Mouse (Mus musculus) kidney, postnatal 10 days (tissue): Measurements from ENCODE around the gene Dpyd.

Experiments used
- DNase-seq: peaks from one replicate; pipeline ENCODE4 v3.0.0; 2021; ENCODE audit warnings: mixed read lengths

Gene Dpyd

DNA sequence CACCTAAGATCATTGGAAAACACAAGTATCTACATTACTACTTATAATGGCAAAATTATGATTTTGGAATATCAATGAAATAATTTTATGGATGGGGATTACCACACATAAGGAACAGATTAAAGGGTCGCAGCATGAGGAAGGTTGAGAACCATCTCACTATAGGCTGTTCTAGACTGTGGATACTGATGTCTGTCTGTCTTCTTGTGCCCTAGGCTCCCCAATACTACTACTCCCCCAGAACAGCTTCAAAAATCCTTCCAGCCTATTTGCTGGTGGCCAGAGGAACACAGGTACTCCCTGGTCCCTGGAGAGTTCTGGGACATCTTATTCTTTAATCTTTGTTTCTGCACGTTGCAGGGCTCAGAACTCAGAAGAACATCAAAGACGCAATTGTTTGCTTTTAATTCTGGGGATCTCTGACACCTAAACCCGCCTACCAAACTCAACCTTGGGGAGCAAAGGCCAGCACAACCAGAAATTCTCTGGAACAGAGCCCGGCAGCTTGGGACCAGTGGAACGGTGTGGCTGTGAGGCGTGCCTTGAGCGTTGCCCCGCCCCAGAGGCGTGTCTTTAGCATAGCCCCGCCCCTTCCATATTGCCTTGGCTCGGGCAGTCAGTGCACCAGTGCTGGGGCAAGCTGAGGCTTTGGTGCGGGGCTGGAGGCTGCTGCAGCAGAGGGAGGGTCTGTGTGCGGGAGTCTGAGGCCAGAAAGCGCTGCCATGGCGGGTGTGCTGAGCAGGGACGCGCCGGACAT, at the start of gene Dpyd:
Gene Dpyd (plus strand): TSS at position 576 of the 757 bp plus-strand sequence.
- DNase-seq, result peak; percentile 90

DNA sequence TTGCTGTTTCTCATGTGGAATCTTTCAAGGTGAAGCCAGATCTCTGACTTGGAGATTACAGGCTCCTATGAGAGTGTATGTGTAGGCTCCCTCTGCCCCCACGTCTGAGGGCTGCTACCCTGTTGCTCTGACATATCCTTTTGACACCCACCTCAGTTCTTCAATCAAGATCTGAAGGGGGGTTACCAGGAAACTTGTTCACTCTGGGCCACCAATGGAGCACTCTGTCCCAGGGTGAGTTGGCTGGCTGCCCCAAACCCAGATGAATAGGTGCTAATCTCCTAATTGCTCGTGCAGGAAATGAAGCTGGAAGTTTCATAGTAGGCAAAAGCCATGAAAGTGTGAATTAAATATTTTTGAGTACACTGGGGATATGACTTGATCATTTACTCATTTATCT, 24.3 kb upstream of the Dpyd start:
- no peak for DNase-seq

DNA sequence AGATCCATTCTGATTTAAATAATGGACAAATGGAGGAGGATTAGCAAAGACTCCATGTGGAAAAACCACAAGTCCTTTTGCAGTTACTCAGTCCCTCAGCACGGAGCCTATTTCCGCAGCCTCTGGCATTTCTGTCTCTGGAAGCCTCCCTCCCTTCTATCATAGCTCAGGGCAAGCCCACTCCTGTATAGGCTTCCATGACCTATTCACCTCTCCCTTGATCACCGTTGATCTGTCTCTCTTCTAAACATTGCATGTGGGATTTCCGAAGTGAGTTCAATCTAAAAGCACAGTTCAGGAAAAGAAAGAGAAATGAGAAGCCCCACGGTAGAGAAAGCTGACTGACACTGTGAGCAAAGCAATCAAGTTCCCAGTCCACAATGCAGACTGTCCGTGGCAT, 20.2 kb upstream of the Dpyd start:
- no peak for DNase-seq

DNA sequence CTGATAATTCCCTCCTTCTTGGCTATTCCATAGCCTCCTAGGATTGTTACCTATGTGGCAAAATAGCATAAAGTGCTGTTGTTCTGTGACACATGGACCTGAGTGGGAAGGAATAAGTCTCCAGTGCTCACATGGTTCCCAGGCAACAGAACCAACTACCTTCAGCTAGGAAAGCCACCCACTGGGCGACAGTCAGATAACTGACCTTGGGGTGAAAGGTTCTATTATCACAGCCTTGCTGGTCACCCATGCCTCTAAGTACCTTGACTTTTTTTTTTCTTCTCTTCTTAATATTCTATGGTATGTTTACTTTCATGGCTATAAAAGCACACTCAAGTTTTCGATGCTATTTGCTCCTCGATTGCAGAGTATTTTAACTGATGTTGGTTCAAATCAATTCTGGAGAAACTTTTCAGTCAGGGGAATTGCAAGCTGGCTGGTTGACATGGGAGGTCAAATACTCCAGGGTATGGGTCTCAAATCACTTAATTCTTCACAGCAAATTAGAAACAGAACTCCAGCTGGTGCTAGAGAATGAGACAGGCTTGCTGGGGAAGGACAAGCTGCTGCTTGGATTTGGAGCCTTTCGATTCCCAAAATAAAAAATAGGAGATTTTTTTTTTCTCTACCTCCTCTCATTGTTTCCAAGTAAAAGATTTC, 14.2 kb upstream of the Dpyd start:
- no peak for DNase-seq

- DNase-seq, result no peak
Observed at GRCm38 (mm10) chr3:118557605-118558004, 4.3 kb upstream of the Dpyd start.

DNA sequence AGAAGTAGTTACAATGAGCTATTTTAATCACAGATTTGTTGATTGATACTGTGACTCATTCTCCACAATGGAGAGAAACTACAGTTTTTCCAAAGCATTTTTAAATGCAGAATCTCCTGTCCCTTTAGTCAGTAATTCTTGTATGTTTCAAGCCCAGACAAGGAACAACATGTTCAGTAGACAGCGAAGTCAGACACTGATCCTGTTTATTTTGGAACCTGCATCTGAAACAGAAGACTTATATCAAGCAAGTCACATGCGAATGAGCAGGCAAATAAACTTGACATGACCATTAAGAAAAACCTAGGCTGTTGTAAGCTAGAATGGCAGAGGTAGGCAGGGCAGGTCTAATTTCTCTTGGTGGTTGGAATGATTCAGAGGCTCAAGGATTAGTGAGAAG, 2.0 kb upstream of the Dpyd start:
- DNase-seq, result no peak

DNA sequence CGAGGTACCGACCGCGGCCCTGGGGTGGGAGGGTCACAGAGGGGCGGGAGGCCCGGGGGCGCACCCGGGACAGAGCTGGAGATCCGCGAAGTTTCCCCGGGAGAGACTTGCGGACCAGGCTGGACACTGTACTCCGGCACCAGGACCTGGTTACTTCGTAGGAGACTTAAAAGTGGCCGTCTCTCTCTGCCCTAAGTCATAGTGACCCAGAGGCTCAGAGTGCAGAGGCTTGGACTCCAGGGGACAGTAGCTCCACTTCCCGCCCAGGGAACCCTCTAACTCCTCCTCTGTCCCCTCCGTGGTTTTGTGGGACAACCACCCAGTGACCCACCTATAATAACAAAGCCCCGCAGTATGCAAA, 362 bp downstream of the Dpyd start:
- no peak for DNase-seq

DNA sequence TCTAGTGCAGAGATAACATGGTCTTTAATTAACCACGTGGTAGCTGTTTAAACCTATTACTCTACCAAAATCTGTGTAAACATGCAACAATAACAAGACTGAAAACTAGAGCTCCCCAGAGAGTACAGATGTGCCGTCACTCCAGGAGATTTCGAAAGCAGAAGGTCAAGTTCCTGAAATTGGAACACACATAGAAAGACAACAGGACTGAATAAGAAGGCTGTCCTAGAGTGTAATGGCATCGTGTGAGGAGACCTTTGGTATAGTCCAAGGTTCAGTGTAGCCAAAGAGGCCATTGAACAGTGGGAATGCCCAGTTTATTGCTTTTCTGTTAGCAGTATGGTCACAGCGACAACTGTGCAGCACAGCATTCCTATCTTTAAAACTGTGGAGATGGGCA, 4.8 kb downstream of the Dpyd start:
- DNase-seq, result no peak

GRCm38 (mm10) chr3:118570197-118570596, 8.3 kb downstream of the Dpyd start:
- DNase-seq, result no peak

DNA sequence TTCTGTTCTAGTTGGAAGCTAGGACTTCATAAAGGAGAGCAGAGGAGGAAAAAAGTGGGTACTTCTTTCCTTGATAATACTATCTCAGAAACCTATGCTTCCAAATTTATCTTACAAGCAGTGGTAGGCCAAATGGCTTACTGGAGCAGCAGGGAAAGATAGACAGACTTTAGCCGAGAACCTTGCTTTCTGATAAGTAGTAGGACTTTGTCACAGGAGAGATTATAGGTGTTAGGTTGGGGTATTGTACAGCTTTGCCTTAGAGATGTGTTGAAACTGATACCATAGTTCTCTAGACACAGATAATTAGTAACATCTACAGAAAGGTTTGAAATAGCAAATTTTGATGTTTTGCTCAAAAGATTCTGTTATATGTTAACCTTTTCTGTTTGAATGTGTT, 28.6 kb downstream of the Dpyd start:
- no peak for DNase-seq

GRCm38 (mm10) chr3:118594864-118595263, 32.9 kb downstream of the Dpyd start:
- no peak for DNase-seq

GRCm38 (mm10) chr3:118595693-118596092, 33.8 kb downstream of the Dpyd start:
- no peak for DNase-seq

DNA sequence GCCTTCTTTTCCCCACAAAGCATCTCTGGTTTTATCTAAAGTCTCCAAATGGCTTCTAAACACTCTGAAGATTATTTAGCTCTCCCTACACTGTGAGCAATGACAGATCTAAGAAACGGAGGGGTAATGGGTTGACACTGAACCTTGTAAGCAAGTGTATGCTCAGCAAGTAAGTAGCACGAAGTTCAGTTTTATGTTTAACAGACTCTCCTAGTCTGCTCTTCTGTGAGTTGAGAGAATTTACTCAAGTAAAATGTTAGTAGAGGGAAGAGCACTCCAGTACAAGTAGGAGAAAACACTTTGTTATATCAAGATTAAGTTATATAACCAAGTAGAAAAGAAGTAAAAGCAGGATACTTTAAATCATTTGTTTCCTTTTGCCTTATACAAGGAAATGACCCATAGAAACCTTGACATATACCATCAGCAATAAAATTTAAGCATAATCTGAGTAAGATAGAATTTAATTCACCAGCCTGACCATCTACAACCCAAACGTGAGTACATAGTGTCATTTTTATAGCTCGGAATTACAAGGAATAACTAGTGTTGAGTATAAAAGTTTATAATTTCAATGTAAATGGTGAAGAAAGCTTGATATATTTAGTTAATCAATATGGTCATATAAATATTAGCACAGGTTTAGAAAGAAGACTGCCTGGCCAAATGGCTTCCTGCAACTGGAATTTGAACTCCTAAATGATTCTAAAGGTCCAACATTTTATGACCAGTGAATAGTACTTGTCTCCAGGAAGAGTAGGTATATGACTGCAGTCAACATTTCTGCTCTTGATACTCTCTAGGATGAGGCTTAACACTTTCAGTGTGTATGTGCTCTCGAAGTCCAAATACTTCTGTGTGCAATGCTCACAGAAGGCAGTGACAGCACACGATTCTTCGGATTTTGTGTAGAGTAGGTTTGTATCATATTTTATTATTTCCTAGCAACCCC, 40.0 kb downstream of the Dpyd start:
- DNase-seq, result no peak

DNA sequence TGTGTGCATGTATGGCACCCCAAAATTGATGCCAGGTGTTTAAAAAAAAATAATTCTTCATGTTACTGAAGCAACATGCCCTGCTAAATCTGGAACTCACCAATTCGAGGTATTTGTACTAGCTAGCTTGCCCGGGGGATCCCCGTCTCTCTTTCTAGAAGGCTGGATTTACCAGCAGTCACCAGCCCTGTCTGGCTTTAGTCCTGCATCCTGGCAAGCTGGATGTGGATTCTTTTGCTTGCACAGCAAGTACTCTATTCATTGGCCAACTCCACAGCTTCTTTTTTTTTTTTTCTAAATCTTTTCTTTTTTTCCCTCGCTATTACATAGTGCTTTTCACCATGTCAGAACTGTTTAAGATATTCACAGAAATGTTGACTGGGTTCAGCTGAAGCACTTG, 46.8 kb downstream of the Dpyd start:
- no peak for DNase-seq

DNA sequence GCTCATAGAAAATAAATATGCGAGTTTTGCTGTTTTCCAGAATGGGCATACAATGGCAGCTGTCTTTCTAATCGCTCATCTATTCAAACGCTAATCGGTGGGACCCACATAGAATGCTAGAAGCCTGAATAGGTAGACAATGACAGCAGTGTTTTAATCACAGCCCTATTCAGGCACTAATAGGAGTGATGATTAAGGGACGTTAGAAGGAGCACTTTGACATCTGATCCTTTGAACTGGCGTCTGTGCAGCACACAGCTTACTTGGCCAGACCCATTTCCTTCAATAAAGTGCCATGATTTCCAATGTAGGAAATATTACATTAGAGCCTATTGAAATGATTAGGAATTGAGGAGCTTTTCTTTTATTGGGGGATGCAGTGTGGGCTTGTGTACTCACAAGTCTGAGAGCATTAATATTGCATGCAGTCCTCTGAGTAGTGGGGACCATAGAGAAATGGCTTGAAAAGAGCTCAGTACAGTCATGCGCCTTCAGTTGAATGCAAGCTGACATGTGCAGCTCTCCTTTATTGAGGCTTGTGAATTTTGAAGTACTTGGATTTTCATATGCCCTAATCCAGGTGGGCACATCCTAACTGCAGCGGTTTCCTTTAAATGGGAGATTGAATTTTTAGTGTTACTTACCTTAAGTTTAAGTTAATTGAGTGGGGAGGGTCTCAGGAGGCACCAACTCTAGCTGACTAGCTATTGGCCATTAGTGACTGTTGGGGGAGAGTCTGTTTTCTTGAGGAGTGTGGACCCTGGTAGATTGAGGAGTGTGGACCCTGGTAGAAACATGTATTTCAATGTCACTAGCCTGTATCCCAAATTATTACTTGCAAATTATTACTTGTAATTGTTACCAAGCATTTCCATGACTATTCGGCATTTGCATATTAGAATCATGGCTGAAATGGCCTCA, 64.8 kb downstream of the Dpyd start:
- no peak for DNase-seq

- DNase-seq, result no peak
Observed at GRCm38 (mm10) chr3:118629737-118630136, 67.8 kb downstream of the Dpyd start.

GRCm38 (mm10) chr3:118646024-118646570, 84.2 kb downstream of the Dpyd start:
- DNase-seq, result no peak

DNA sequence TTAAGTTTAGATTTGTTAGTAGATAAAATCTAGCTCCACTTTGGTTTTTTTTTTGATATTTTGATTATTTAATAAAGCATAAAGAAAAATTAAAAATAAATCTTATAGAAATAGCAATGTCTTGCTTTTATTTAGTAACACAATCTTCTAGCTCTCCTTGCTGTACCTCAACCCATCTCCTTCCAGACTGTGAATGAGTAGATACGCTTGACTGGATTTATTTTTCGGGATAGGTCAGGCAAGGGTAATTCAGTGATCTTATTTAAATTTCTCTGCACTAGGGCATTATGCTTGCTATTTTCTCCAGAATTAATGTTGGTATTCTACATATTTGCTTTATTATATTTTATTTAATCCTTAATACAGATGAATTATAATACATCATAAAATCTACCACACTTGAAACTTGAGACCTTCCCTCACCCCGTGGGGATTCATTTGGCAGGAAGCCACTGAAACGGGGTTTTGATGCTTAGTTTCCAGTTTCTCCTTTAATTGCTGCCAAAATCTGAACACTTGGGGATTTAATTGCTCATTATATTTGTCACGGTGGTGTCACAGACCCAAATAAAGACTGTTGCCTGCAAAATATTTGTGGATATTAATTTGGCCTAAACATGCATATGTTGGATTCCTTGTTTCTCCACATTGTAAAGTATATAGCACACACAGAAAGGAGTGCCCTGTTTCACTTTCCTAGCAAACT, 102.2 kb downstream of the Dpyd start:
- peak; percentile 64 for DNase-seq

- DNase-seq, result no peak
Observed at GRCm38 (mm10) chr3:118674121-118674745, 112.3 kb downstream of the Dpyd start.

GRCm38 (mm10) chr3:118675441-118675840, 113.5 kb downstream of the Dpyd start:
- DNase-seq, result no peak
